Mouse (Mus musculus) olfactory bulb, adult 2 months (tissue): ENCODE data around the gene Osbpl11. TPM values are rescaled to one million over a fixed set of nuclear protein-coding genes. Genes with fewer than 3 reads are reported as not detected.
"Not testable (repeated sequence)": the region's sequence is repeated elsewhere in the genome, so short reads cannot be mapped to it uniquely, and the experiment has no call there.

Experiments
- H3K27ac ChIP-seq: fragments of 200-500 bp; 2 replicates; pipeline ENCODE4 v1.5.1; 2012; ENCODE audit warnings: low read depth, low read length; ENCODE audit not compliant: insufficient read depth
- H3K4me1 ChIP-seq: fragments of 200-500 bp; 2 replicates; pipeline ENCODE4 v1.6.1; 2012; ENCODE audit warnings: low read length; ENCODE audit not compliant: control insufficient read depth, insufficient read depth
- H3K4me3 ChIP-seq: fragments of 200-500 bp; 2 replicates; pipeline ENCODE4 v1.5.1; 2012; ENCODE audit warnings: mild to moderate bottlenecking, low read depth, low read length, moderate library complexity; ENCODE audit not compliant: insufficient read depth
- CTCF ChIP-seq: fragments of 200-500 bp; IDR thresholded peaks from 2 replicates; pipeline ENCODE4 v1.5.1; 2012; ENCODE audit warnings: low read depth, mild to moderate bottlenecking, low read length, moderate library complexity; ENCODE audit not compliant: insufficient read depth
- POLR2A ChIP-seq: fragments of 200-500 bp; IDR thresholded peaks from 2 replicates; pipeline ENCODE4 v1.6.1; 2012; ENCODE audit warnings: mild to moderate bottlenecking, low read depth, low read length, moderate library complexity; ENCODE audit not compliant: insufficient read depth
- WGBS: fragments of 180-500 bp; shearing (Covaris S2); methylation state at CpG from one replicate; pipeline ENCODE4 v1.1.7; 2018; 5-methylcytosine and 5-hydroxymethylcytosine counted together
- polyA plus RNA-seq: library from polyadenylated mRNA; stranded (reverse); fragments of >200 nt; gene quantifications from 2 replicates; pipeline ENCODE4 v1.2.4, GENCODE M21; 2012; ENCODE audit warnings: low replicate concordance; ENCODE audit not compliant: missing spikeins, insufficient read depth, insufficient read length

Gene Osbpl11
- polyA plus RNA-seq, 1 experiment, result not detected

GRCm38 (mm10) chr16:33186134-33186533 lies 1.3 kb downstream of the Osbpl11 start:
- peaks cover 13% of the 10 kb centered on the region for H3K4me1 ChIP-seq
- TF ChIP-seq CTCF, result no peak
- no peak for TF ChIP-seq POLR2A
- WGBS, result 9% methylated on average over 4 of the region's 4 CpGs
- H3K4me3 ChIP-seq, result peak overlapping the region; percentile 90
- H3K27ac ChIP-seq, result no peak overlapping the region

GRCm38 (mm10) chr16:33188076-33188475 lies 3.2 kb downstream of the Osbpl11 start:
- Histone ChIP-seq H3K4me1 (peaks cover 13% of the 10 kb centered on the region), H3K27ac (no peak overlapping the region), H3K4me3 (no peak overlapping the region)
- WGBS, result 44% methylated on average over 3 of the region's 3 CpGs
- no peak for TF ChIP-seq POLR2A
- no peak for TF ChIP-seq CTCF

GRCm38 (mm10) chr16:33191671-33192091 lies 6.8 kb downstream of the Osbpl11 start:
- H3K4me3 ChIP-seq, result no peak overlapping the region
- peaks cover 7% of the 10 kb centered on the region; the same call in 1 of the 2 replicates for H3K4me1 ChIP-seq
- TF ChIP-seq POLR2A, result no peak
- no peak for TF ChIP-seq CTCF
- WGBS, result 67% methylated on average over 2 of the region's 2 CpGs
- no peak overlapping the region for H3K27ac ChIP-seq

GRCm38 (mm10) chr16:33192280-33192679 lies 7.4 kb downstream of the Osbpl11 start:
- no peak for TF ChIP-seq POLR2A
- TF ChIP-seq CTCF, result no peak
- Histone ChIP-seq H3K4me1 (peaks cover 7% of the 10 kb centered on the region; the same call in 1 of the 2 replicates), H3K4me3 (no peak overlapping the region), H3K27ac (no peak overlapping the region)
- 28% methylated on average over 2 of the region's 2 CpGs for WGBS

GRCm38 (mm10) chr16:33193649-33194048 lies 8.8 kb downstream of the Osbpl11 start:
- 4% methylated on average over 2 of the region's 2 CpGs for WGBS
- Histone ChIP-seq H3K4me3 (no peak overlapping the region), H3K27ac (no peak overlapping the region), H3K4me1 (peaks cover 5% of the 10 kb centered on the region; the same call in 1 of the 2 replicates)
- TF ChIP-seq CTCF (no peak), POLR2A (no peak)

GRCm38 (mm10) chr16:33195686-33196313 lies 10.9 kb downstream of the Osbpl11 start:
- Histone ChIP-seq H3K4me1 (no peaks in the 10 kb centered on the region), H3K27ac (no peak overlapping the region), H3K4me3 (no peak overlapping the region)
- WGBS, result 58% methylated on average over 4 of the region's 5 CpGs
- TF ChIP-seq CTCF (no peak), POLR2A (no peak)

GRCm38 (mm10) chr16:33196578-33196977 lies 11.7 kb downstream of the Osbpl11 start:
- H3K4me3 ChIP-seq, result no peak overlapping the region
- WGBS, result 93% methylated on average over 6 of the region's 6 CpGs
- TF ChIP-seq POLR2A (no peak), CTCF (no peak)
- H3K4me1 ChIP-seq, result no peaks in the 10 kb centered on the region
- H3K27ac ChIP-seq, result no peak overlapping the region

GRCm38 (mm10) chr16:33200589-33200988 lies 15.7 kb downstream of the Osbpl11 start:
- TF ChIP-seq POLR2A (no peak), CTCF (no peak)
- Histone ChIP-seq H3K27ac (no peak overlapping the region), H3K4me1 (no peaks in the 10 kb centered on the region), H3K4me3 (no peak overlapping the region)
- WGBS, result 90% methylated on average over 8 of the region's 8 CpGs

GRCm38 (mm10) chr16:33210812-33211211 lies 25.9 kb downstream of the Osbpl11 start:
- Histone ChIP-seq H3K27ac (no peak overlapping the region), H3K4me3 (no peak overlapping the region), H3K4me1 (no peaks in the 10 kb centered on the region; the same call in 1 of the 2 replicates)
- TF ChIP-seq POLR2A (no peak), CTCF (no peak)
- 89% methylated on average over 2 of the region's 2 CpGs for WGBS

- TF ChIP-seq POLR2A (no peak), CTCF (no peak)
- Histone ChIP-seq H3K4me3 (no peak overlapping the region), H3K4me1 (peaks cover 3% of the 10 kb centered on the region; the same call in 1 of the 2 replicates), H3K27ac (peak overlapping the region; percentile 25; the same call in 1 of the 2 replicates)
- 32% methylated on average over 9 of the region's 9 CpGs for WGBS
These were observed 31.6 kb downstream of the Osbpl11 start for GRCm38 (mm10) chr16:33216313-33217003.

- H3K4me1 ChIP-seq, H3K4me3 ChIP-seq, H3K27ac ChIP-seq: not testable (repeated sequence)
- WGBS, result 25% methylated on average over 3 of the region's 3 CpGs
These were observed 32.7 kb downstream of the Osbpl11 start for GRCm38 (mm10) chr16:33217553-33218085.
